Mouse (Mus musculus) hindbrain, embryonic 12.5 days (tissue): ENCODE results near the gene Tiam1. TPM values are rescaled to one million over a fixed set of nuclear protein-coding genes. Genes with fewer than 3 reads are reported as not detected.
A peak's percentile ranks its signal among the peaks of the same experiment; 100 is the strongest.

Experiments
- ATAC-seq: fragments of 200-750 bp; cut with Nextera tagmentation; 2 replicates; pipeline ENCODE4 v1.8.0; 2017; ENCODE audit warnings: moderate TSS enrichment; ENCODE audit not compliant: low FRiP score
- H3K27ac ChIP-seq: fragments of 300-500 bp; sonication (generic); 2 replicates; pipeline ENCODE4 v1.5.1; 2016; ENCODE audit warnings: mild to moderate bottlenecking
- H3K27me3 ChIP-seq: fragments of 300-500 bp; sonication (generic); 2 replicates; pipeline ENCODE4 v1.6.1; 2016; ENCODE audit warnings: mild to moderate bottlenecking
- H3K36me3 ChIP-seq: fragments of 300-500 bp; sonication (generic); 2 replicates; pipeline ENCODE4 v1.6.1; 2016; ENCODE audit warnings: mild to moderate bottlenecking
- H3K4me1 ChIP-seq: fragments of 300-500 bp; sonication (generic); 2 replicates; pipeline ENCODE4 v1.6.1; 2016
- H3K4me2 ChIP-seq: fragments of 300-500 bp; sonication (generic); replicated peaks from 2 replicates; pipeline ENCODE4 v1.6.1; 2016; ENCODE audit warnings: mild to moderate bottlenecking
- H3K4me3 ChIP-seq: fragments of 300-500 bp; sonication (generic); 2 replicates; pipeline ENCODE4 v1.5.1; 2016; ENCODE audit warnings: mild to moderate bottlenecking
- H3K9ac ChIP-seq: fragments of 300-500 bp; sonication (generic); 2 replicates; pipeline ENCODE4 v1.6.1; 2016; ENCODE audit warnings: mild to moderate bottlenecking, moderate library complexity
- H3K9me3 ChIP-seq: fragments of 300-500 bp; sonication (generic); replicated peaks from 2 replicates; pipeline ENCODE4 v1.6.1; 2016; ENCODE audit warnings: mild to moderate bottlenecking
- WGBS: fragments of 180-500 bp; shearing (Covaris S2); methylation state at CpG from one replicate; pipeline ENCODE4 v1.1.7; 2016; 5-methylcytosine and 5-hydroxymethylcytosine counted together
- polyA plus RNA-seq: library from polyadenylated mRNA; unstranded; fragments of >200 nt; fragmentation: Nextera tagmentation; extraction: Ambion mirVana; gene quantifications from 2 replicates; pipeline ENCODE4 v1.2.1, GENCODE M21; 2016

Tiam1 gene
- polyA plus RNA-seq, 1 experiment from 2014 or later, result 25.7 TPM

DNA sequence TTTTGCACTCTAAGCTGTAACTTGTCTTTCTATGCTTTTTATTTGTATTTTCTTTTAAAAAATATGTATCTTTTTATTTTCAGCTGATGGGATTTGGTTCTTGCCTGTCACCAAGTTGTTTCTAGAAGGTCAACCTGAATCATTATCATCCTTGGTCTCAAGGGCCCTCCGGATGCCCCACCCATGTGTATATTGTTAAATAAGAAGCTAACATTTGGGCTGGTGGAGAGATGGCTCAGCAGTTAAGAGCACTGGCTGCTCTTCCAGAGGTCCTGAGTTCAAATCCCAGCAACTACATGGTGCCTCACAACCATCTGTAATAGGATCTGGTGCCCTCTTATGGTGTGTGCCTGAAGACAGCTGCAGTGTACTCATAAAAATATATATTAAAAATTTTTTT is 27.1 kb upstream of the Tiam1 start:
- no peak for ATAC-seq
- H3K36me3 ChIP-seq, result no peaks in the 10 kb centered on the region
- no peak overlapping the region for H3K27ac ChIP-seq
- no peak overlapping the region for H3K4me2 ChIP-seq
- no peak overlapping the region for H3K9ac ChIP-seq
- H3K4me3 ChIP-seq, result no peak overlapping the region
- WGBS, result 92% methylated on average over 1 of the region's 1 CpGs
- H3K27me3 ChIP-seq, result no peaks in the 10 kb centered on the region
- H3K9me3 ChIP-seq, result no peaks in the 10 kb centered on the region
- H3K4me1 ChIP-seq, result peaks cover 3% of the 10 kb centered on the region; the same call in 1 of the 2 replicates

DNA sequence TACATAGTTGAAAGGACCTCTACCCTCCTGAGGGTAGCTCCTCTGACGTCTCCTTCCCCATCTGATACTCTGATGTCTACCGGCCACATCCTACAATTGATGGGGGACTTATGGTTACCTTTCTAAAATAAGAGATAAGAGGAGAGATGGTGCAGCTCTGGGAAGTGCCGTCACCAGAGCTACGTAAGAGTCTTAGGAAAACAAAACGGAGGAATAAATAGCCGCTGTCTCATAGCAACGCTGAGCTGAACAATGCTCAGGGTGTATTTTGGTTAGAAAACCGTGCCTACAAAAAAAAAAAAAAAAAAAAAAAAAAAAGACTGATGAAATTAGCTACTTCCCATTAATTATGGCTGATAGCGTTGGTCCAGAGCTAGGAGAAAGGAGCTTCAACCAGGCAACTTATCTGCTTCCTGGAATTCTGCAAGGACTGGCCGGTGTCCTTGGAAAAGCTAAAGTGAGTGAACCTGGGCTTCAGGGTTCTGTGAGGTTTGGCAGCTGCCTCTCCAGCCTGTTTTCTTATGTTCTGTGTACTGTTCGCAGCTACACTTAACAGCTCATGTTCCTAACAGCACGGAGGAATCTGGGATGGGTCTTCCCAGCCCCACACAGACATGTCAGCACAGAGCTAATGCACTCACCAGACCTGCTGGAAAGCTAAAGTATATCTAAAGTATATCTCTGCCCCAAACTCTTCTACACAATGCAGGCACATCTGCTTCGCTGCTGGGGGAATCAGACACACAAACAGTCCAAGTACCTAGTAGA is 26.5 kb upstream of the Tiam1 start:
- H3K27ac ChIP-seq, result no peak overlapping the region
- H3K4me3 ChIP-seq, result no peak overlapping the region
- no peak for ATAC-seq
- 69% methylated on average over 13 of the region's 13 CpGs for WGBS
- H3K9ac ChIP-seq, result no peak overlapping the region
- no peak overlapping the region for H3K4me2 ChIP-seq
- no peaks in the 10 kb centered on the region for H3K9me3 ChIP-seq
- H3K36me3 ChIP-seq, result no peaks in the 10 kb centered on the region
- H3K27me3 ChIP-seq, result no peaks in the 10 kb centered on the region
- peaks cover 3% of the 10 kb centered on the region; the same call in 1 of the 2 replicates for H3K4me1 ChIP-seq

DNA sequence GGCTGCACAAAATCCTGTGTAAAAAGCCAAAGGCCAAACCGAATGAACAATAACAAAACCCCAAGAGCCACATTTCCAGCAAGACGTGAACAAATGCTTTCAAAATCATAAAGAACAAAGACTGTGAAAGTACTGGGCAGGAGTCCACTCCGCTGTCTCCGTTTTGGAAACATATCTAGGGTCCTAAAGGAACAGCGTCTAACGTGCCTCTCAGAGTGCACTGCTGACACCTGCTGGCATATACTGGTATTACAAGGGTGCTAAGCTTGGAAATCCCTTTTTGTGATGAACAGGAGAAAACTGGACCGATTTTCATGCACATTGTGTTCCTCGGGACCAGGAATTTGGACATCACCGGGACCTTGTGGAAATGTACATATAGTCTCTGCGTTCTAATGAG is 24.1 kb upstream of the Tiam1 start:
- H3K4me3 ChIP-seq, result no peak overlapping the region
- no peaks in the 10 kb centered on the region for H3K36me3 ChIP-seq
- peaks cover 3% of the 10 kb centered on the region; the same call in 1 of the 2 replicates for H3K4me1 ChIP-seq
- H3K9me3 ChIP-seq, result no peaks in the 10 kb centered on the region
- no peak overlapping the region for H3K27ac ChIP-seq
- H3K4me2 ChIP-seq, result no peak overlapping the region
- no peak overlapping the region for H3K9ac ChIP-seq
- H3K27me3 ChIP-seq, result no peaks in the 10 kb centered on the region
- ATAC-seq, result peak; percentile 35; the same call in 1 of the 2 replicates
- WGBS, result 32% methylated on average over 10 of the region's 10 CpGs

- no peaks in the 10 kb centered on the region for H3K27me3 ChIP-seq
- H3K27ac ChIP-seq, result no peak overlapping the region
- H3K9ac ChIP-seq, result no peak overlapping the region
- peaks cover 3% of the 10 kb centered on the region; the same call in 1 of the 2 replicates for H3K4me1 ChIP-seq
- H3K4me2 ChIP-seq, result no peak overlapping the region
- H3K36me3 ChIP-seq, result no peaks in the 10 kb centered on the region
- no peak for ATAC-seq
- 47% methylated on average over 2 of the region's 2 CpGs for WGBS
- H3K4me3 ChIP-seq, result no peak overlapping the region
- no peaks in the 10 kb centered on the region for H3K9me3 ChIP-seq
Measured at GRCm38 (mm10) chr16:90165435-90165834, 21.9 kb upstream of the Tiam1 start.

- H3K4me1 ChIP-seq, result peaks cover 3% of the 10 kb centered on the region; the same call in 1 of the 2 replicates
- no peaks in the 10 kb centered on the region for H3K9me3 ChIP-seq
- no peak overlapping the region for H3K27ac ChIP-seq
- H3K36me3 ChIP-seq, result no peaks in the 10 kb centered on the region
- H3K9ac ChIP-seq, result no peak overlapping the region
- H3K4me3 ChIP-seq, result no peak overlapping the region
- ATAC-seq, result no peak
- H3K4me2 ChIP-seq, result no peak overlapping the region
- no peaks in the 10 kb centered on the region for H3K27me3 ChIP-seq
- 95% methylated on average over 11 of the region's 11 CpGs for WGBS
Measured at GRCm38 (mm10) chr16:90164942-90165341, 21.4 kb upstream of the Tiam1 start.

GRCm38 (mm10) chr16:90155080-90155479 is 11.5 kb upstream of the Tiam1 start:
- ATAC-seq, result no peak
- Histone ChIP-seq H3K9ac (no peak overlapping the region), H3K27me3 (no peaks in the 10 kb centered on the region), H3K4me3 (no peak overlapping the region), H3K27ac (no peak overlapping the region), H3K9me3 (no peaks in the 10 kb centered on the region), H3K4me2 (no peak overlapping the region), H3K4me1 (peaks cover 2% of the 10 kb centered on the region; the same call in 1 of the 2 replicates), H3K36me3 (no peaks in the 10 kb centered on the region)
- WGBS, result 56% methylated on average over 7 of the region's 7 CpGs

DNA sequence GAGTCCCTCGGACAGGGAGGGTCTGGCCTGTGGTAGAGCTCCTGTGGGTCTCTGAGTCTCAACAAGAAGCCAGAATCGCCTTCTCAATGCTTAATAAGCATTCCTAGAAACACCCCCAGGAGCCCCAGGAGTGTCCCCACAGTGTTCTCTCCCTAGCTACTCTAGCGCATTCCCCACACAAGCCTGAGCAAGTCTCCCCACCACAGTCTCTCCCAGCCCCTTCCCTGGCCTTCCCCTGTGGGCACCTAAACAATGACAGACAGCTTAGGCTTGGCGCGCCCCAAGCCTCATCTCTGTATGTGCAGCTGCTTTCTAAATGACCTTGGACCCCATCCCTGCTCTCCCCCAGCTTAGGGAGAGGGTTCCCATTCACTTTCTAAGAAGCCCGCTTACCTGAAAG is 7.3 kb upstream of the Tiam1 start:
- peaks cover 2% of the 10 kb centered on the region; the same call in 1 of the 2 replicates for H3K4me1 ChIP-seq
- ATAC-seq, result no peak
- WGBS, result 82% methylated on average over 6 of the region's 6 CpGs
- no peaks in the 10 kb centered on the region for H3K9me3 ChIP-seq
- no peak overlapping the region for H3K9ac ChIP-seq
- no peak overlapping the region for H3K4me2 ChIP-seq
- no peak overlapping the region for H3K27ac ChIP-seq
- H3K27me3 ChIP-seq, result no peaks in the 10 kb centered on the region
- H3K36me3 ChIP-seq, result no peaks in the 10 kb centered on the region
- no peak overlapping the region for H3K4me3 ChIP-seq

DNA sequence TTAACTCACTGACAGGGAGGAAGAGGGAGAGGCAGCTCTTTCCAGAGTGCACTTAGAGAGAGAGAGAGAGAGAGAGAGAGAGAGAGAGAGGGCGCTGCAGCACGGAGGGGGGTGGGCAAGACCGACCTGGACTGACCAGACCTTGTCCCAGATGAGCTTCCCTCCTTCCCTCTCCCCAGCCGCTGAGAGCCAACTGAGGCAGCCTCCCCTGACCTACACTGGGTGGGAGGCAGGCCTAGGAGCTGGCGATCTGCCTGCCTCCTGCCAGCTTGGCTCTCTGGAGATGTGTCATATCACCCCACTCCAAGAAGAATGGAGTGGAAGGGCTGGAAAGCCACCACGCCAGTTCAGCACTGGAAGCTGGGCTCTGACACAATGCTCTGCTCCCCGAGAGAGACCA is 6.6 kb upstream of the Tiam1 start:
- no peak for ATAC-seq

DNA sequence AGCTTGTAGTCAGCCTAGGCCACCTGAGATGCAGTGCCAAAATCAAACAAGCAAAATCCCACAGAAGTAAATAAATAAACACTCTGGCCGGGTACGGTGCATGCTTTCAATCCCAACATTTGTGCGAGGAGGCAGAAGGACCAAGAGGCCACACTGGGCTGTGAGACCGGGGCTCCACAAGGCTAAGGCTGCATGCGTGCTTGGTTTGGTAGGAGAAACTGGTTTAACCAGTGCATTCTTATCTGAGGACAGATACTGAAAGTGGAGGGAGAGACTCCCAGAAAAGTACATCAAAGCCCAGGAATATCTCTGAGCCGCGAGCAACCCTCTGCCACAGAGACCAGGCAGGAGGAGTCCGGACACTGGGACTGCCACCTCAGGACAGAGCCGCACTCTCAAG is 5.8 kb upstream of the Tiam1 start:
- ATAC-seq, result no peak
- Histone ChIP-seq H3K9ac (no peak overlapping the region), H3K36me3 (no peaks in the 10 kb centered on the region), H3K4me1 (peaks cover 9% of the 10 kb centered on the region), H3K4me3 (no peak overlapping the region), H3K4me2 (no peak overlapping the region), H3K27ac (no peak overlapping the region), H3K9me3 (no peaks in the 10 kb centered on the region), H3K27me3 (no peaks in the 10 kb centered on the region)
- 80% methylated on average over 9 of the region's 9 CpGs for WGBS

More for the DNA sequence above, 6.6 kb upstream of the Tiam1 start:
- no peaks in the 10 kb centered on the region for H3K36me3 ChIP-seq
- no peak overlapping the region for H3K4me2 ChIP-seq
- H3K27ac ChIP-seq, result no peak overlapping the region
- H3K4me1 ChIP-seq, result peaks cover 2% of the 10 kb centered on the region; the same call in 1 of the 2 replicates
- no peak overlapping the region for H3K9ac ChIP-seq
- WGBS, result 60% methylated on average over 7 of the region's 7 CpGs
- no peaks in the 10 kb centered on the region for H3K9me3 ChIP-seq
- no peaks in the 10 kb centered on the region for H3K27me3 ChIP-seq
- H3K4me3 ChIP-seq, result no peak overlapping the region

GRCm38 (mm10) chr16:90145244-90145643 is 1.7 kb upstream of the Tiam1 start:
- peaks cover 21% of the 10 kb centered on the region for H3K4me1 ChIP-seq
- no peak overlapping the region for H3K27ac ChIP-seq
- no peaks in the 10 kb centered on the region for H3K9me3 ChIP-seq
- no peak for ATAC-seq
- no peak overlapping the region for H3K9ac ChIP-seq
- no peaks in the 10 kb centered on the region for H3K27me3 ChIP-seq
- no peak overlapping the region for H3K4me3 ChIP-seq
- peak overlapping the region; percentile 59; the same call in 1 of the 2 replicates for H3K4me2 ChIP-seq
- 93% methylated on average over 1 of the region's 1 CpGs for WGBS
- no peaks in the 10 kb centered on the region for H3K36me3 ChIP-seq

- 0 out of 2 replicates have a peak overlapping the region, but pooled peaks have one; percentile 35 for H3K27ac ChIP-seq
- WGBS, result 12% methylated on average over 13 of the region's 13 CpGs
Measured at GRCm38 (mm10) chr16:90144541-90144940, 972 bp upstream of the Tiam1 start.

GRCm38 (mm10) chr16:90143416-90143759 is 181 bp downstream of the Tiam1 start:
- H3K4me1 ChIP-seq, result peaks cover 32% of the 10 kb centered on the region
- peak overlapping the region; percentile 94 for H3K27ac ChIP-seq
- H3K4me2 ChIP-seq, result peak overlapping the region; percentile 59
- peak; percentile 68 for ATAC-seq
- H3K4me3 ChIP-seq, result peak overlapping the region; percentile 76
- H3K9me3 ChIP-seq, result no peaks in the 10 kb centered on the region
- no peaks in the 10 kb centered on the region for H3K27me3 ChIP-seq
- H3K9ac ChIP-seq, result peak overlapping the region; percentile 82
- WGBS, result 0% methylated on average over 21 of the region's 21 CpGs
- H3K36me3 ChIP-seq, result no peaks in the 10 kb centered on the region

More at GRCm38 (mm10) chr16:90144541-90144940, 972 bp upstream of the Tiam1 start:
- no peaks in the 10 kb centered on the region for H3K9me3 ChIP-seq
- peaks cover 27% of the 10 kb centered on the region for H3K4me1 ChIP-seq
- H3K4me3 ChIP-seq, result peak overlapping the region; percentile 76
- H3K9ac ChIP-seq, result peak overlapping the region; percentile 82
- H3K4me2 ChIP-seq, result peak overlapping the region; percentile 59
- no peak; the same call in 1 of the 2 replicates for ATAC-seq
- no peaks in the 10 kb centered on the region for H3K36me3 ChIP-seq
- no peaks in the 10 kb centered on the region for H3K27me3 ChIP-seq
